Mouse (Mus musculus) layer of hippocampus, adult 11-12 months (tissue): Measurements from ENCODE around the gene Zbtb45.

Experiments used
- DNase-seq: peaks from one replicate; pipeline ENCODE4 v3.0.0; 2022; ENCODE audit warnings: low spot score

Zbtb45 gene

DNA sequence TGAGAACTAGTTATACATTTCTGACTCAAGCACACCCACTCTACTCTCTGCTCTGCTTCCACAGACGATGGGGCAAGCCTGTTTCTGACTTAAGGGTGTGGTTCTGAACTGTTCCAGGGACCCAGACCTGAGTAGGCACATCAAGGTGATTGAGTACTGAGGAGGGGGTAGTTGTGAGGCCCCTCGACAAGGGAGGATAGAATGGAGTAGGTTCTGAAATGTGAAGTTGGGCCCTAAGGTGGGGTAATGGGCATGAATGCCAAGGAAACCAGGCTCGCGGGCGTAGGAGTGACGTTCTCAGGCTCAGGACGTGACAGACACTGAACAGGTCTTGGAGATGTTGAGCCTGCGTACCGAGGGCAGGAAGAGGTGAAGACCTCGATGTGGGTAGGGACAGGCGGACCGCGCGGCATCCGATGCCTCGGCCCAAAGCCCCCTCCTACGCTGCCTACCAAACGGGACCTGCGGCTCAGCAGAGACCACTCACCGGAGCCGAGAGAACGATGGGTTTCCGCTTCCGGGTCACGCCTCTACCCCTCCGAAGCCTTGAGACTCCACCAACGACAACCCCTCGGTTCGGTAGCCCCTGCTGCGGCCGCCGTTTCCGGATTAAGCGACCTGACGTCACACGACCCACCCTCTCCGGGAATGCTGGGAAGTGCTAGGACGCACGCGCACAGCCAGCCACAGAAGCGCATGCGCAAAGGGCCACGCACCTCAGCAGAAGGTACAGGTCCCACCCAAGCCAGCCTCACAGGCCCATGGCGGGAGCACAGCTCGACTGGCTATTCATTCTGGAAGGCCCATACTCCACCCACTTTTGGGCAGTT, 24.5 kb upstream of the Zbtb45 start, which contains the start of gene Chmp2a:
Chmp2a (minus strand) TSS at position 660 of the 830 bp plus-strand sequence.
- peak; percentile 98 for DNase-seq

DNA sequence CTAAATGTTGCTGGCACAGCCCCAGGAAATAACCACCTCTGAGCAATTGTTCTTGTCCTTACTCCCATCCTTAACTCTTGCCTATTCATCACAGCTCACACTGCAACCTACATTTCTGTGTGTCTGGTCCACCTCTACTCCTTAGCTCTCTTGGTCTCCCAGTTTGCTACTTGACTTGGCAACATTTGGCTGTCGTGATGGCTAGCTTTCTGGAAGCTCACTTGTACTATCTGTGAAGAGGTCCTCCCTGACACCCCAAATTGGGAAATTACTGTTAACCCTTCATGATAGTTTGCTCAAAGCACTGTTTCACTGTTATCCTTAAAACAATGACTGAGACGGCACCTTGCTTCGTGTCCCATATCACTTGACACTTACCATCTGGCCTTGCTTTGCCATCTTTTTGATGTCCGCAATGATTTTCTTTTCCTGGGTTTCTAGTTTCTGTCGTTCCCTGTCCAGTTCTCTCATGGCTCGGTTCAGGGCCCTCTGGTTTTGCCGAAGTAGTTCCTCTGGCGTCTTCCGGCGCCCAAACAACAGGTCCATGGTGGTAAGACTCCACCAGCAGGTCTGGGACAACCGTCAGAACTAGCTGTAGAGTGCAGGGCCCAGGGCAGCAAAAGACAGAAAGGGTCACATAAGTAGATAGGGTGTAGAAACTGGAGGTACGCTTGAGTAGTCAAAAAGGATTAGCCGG, 23.8 kb upstream of the Zbtb45 start:
- DNase-seq, result no peak

DNA sequence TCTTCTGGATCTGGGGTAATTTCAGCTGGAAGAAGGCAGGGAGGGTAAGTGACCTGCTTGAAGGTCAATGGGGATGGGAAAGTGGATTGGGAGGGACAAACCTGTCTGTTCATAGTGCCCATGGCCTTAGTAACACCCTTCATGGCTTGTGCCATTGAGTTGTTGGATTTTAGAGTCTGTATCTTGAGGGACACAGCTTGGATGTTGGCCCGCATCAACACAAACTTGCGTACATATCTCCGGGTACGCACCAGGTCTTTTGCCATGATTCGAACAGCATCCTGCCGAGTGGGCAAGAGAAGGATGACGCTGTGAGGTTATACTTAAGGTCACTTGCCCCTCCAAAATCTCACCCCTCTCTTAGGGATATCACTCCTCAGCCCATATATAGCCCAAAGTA, 22.7 kb upstream of the Zbtb45 start:
- no peak for DNase-seq

DNA sequence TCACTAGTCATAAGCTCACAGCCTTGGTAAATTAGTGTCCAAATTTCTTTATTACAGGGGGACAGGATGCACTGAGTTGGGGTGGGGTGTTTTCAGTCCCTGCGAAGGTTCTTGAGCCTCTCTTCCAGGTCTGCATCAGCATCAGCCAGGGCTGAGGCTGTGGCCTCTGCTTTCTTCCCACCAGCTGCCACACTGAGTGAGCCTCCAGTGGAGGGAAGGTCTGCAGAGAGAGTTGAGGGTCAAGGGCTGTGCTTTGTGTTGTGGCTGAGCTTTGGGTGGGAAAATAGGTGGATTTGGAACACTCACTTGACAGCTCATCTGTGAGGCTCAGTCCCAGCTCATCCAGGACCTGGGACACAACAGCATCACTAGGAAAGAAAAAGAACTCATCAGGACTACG, 22.1 kb upstream of the Zbtb45 start:
- DNase-seq, result no peak

DNA sequence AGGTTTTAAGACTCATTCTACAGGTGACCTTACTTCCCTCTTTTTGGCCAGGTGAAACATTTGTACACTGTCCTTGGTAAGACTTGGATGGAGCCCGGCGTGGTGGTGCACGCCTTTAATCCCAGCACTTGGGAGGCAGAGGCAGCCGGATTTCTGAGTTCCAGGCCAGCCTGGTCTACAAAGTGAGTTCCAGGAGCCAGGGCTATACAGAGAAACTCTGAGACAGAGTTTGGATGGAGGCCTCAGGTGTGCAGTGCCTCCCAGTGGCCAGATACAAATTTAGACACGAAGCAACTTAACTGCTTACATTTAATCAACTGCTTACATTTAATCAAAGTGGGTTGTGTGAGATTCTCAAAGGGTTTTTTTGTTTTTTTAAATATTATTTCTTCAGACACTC, 21.2 kb upstream of the Zbtb45 start:
- no peak for DNase-seq

DNA sequence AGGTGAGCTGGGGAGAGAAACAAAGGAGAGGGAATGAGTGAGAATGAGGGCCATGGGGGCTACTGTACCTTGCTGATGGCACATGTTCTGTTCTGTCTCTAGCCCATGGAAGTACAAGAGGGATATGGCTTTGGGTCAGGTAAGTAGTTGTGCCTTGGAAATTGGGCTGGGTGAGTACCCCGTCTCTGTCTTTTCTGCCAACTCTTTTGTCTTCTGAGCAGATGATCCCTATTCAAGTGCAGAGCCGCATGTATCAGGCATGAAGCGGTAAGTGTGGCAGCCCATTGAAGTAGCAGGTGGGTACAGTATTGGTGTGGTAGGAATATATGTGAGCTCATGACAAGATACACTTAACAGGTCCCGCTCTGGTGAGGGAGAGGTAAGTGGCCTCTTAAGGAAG, 19.2 kb upstream of the Zbtb45 start:
- no peak for DNase-seq

DNA sequence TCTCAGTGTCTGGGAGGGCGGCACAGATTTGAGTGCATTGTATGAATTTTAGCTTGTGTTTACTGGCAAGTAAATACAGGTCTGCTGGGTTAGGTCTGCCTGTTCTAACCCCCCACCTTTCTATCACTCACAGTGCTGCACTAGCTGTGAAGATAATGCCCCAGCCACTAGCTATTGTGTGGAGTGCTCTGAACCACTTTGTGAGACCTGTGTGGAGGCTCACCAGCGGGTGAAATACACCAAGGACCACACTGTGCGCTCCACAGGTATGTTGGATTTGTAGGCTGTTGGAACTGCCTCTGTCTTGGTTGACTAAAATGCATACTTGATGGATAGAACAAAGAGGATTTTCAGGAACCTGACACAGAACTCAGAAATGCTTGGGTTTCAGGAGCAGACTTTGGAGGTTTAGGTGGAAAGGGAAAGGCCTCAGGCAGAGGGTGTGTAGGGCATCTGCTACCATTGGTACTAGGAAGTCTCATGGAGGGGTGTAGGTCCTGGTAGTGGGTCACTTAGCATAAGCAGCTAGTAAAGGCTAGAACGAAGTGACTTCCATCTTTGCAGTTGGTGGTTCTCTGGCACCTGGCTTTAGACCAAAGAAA, 15.8 kb upstream of the Zbtb45 start:
- DNase-seq, result no peak

DNA sequence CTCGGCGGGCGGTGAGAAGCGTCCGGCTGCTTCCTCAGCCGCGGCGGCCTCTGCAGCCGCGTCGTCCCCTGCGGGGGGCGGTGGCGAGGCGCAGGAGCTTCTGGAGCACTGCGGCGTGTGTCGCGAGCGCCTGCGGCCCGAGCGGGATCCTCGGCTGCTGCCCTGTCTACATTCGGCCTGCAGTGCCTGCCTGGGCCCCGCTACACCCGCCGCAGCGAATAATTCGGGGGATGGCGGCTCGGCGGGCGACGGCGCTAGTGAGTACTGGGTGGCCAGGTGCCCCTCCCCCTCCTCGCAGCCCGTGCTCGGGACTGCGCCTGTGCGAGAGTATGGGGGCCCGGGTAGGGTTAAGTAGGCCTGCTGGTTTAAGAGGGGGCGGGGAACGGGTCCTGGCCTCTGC, 15.0 kb upstream of the Zbtb45 start:
- DNase-seq, result peak; percentile 86

DNA sequence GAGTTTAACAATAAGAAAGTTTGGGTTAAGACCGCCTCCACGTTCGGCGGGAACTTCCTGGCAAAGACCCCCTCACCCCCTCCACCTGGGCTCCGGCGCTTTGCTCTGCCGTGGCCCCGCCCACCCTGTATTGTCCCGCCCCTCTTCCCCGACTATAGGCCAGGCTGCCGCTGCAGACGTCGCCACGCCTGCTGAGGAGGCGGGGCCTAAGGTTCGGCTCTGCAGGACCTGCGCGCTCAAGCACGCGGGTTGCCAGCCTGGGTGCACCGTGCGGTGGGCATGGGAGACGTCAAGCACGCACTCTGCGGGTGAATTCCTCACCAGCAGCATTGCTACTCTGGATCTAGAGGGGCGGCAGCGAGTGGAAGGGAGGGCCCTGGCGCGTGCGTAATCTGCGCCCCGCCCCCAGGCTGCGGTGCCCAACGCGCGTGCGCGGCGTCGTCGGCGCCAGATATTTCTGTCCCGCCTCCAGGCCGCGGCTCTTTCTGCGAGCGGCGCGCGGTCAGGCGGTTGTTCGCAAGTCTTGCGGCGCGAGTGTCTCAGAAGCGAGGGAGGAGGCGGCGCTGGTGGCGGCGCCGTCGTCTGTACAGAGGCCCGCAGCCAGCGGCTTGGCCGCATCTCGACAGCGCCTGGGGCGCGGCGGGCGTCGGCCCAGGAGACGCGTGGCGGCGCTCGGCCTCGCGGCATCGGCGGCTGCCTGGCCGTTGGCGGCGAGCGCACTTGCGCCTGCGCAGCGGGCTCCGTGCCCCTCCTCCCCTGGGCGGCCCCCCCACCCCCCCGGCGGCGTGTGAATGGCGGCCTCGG, 14.3 kb upstream of the Zbtb45 start:
- DNase-seq, result peak; percentile 94

DNA sequence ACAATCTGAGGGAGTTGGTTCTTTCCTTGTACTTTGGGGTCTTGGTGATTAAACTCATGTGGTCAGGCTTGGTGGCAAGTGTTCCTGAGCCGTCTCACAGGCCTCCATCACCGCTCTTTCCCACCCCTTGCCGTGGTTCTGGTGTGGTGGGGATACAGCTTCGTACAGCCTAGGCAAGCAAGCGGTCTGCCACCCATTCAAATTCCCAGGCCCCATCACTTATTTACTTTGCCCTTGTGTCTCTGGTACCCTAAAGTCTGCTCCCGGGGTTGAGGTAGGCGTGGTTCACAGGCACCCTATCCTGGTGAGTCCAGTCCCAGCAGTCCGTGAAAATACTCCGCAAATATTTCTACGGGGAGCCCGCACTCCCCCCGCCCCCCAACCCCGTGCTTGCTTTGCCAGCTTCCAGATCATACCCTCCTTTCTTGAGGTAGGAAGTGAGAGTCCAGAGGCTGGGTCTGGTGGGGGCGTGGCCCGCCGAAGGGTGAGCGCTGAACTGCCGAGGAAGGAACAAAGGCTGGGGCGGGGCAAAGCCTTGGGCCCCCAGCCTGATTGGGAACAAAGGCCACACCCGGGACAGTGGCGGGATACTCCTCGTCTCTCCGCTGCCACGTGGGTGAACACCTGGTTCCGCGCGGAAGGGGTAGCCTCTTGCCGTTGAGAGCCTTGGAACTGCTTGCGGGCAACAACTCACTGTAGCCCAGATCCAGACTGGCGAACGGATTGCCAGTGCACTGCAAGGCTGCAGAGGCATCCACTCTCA, 13.1 kb upstream of the Zbtb45 start:
- no peak for DNase-seq

DNA sequence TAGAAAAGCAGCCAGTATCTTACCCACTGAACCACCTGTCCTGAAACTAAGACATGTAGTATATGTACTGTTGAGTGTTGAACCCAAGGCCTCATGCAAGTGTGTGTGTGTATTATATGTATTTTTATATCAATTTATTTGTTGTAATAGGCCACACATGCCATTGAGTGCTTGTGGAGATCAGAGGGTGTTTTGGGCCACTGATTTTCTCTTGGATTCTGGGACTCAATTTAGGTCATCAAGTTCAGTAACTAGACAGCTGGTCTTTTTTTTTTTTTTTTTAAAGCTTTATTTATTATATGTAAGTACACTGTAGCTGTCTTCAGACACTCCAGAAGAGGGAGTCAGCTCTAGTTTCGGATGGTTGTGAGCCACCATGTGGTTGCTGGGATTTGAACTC, 5.4 kb upstream of the Zbtb45 start:
- no peak for DNase-seq

DNA sequence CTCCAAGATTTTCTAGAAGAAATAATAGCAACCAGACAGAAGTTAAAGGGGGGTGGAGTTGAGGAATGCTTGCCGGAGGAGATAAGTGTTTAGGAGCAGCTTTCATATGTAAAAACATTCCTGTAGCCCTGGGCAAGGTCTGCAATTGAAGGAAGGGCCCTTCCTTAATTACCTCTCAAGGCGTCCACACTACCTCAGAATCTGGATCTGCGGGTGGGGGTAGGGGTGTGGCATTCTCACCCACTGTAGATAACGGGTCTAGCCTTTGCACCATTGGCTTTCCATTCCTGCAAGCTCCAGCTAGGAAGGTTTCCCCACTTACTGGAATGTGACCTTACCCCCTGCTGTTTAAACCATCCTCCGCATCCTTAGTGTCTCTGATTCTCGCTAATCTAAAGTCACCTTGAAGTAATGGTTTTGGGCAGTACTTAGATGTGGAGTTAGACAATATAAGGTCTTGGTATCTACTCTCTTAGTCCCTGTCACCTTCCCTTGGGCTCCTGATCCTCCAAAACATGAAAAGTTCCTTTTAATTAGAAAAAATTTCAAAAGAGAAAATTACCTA, 4.5 kb upstream of the Zbtb45 start:
- DNase-seq, result no peak

DNA sequence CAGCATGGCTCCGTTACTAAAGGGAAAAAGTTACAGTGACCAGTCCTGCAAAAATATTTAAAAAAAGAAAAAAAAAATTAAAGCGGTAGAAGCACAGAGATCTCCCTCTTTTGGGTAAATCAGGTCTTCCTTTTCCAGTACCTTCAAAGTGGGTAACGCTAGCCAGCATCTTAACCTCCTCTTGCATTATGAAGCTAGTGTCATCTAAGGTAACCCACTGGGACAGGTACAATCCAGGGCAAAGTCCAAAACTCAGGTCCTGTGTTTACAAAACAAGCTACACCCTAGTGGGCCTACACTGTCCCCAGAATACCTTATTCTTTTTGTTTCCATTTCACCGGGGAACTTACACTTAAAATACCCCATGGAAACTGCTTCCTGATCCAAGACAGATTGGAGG, 3.8 kb upstream of the Zbtb45 start:
- DNase-seq, result no peak

DNA sequence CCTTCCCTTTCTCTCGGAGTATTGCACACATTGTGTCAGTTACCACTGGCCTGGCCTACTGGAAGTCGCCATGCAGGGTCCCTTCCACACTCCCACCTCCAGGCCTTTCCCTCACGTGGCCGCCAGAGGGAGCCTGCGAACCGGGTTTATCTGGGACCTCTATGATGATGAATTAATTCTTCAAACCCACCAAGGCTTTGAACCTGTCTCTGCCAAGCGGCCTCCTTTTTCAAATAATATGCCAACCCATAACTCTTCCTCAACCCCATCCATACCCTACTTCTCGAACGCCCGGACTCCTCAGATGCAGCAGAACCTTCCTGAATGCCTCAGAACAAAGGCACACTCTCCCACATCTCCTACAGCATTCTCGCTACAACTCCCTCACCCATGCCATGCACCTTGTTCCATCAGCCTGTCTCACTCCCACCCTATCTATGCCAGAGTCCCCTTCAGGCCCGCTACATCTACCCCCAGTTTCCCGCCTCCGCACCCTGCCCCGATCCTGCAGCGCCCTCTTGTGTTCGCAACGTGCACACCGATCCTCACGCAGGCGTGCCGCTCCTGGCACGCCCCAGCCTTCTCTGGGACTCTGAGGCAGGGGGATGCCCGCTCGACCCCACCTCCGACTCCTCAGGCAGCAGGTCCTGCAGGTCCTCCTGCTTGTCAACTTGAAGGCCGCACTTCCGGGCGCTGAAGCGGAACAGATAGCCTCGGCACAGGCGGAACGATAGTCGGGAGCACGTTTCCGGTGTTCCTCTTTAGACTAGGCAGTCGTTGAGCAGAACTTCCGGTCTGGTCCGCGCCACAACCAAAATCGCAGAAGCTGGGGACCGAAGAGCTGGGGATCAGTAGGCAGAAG, 460 bp downstream of the Zbtb45 start:
- peak; percentile 96 for DNase-seq

DNA sequence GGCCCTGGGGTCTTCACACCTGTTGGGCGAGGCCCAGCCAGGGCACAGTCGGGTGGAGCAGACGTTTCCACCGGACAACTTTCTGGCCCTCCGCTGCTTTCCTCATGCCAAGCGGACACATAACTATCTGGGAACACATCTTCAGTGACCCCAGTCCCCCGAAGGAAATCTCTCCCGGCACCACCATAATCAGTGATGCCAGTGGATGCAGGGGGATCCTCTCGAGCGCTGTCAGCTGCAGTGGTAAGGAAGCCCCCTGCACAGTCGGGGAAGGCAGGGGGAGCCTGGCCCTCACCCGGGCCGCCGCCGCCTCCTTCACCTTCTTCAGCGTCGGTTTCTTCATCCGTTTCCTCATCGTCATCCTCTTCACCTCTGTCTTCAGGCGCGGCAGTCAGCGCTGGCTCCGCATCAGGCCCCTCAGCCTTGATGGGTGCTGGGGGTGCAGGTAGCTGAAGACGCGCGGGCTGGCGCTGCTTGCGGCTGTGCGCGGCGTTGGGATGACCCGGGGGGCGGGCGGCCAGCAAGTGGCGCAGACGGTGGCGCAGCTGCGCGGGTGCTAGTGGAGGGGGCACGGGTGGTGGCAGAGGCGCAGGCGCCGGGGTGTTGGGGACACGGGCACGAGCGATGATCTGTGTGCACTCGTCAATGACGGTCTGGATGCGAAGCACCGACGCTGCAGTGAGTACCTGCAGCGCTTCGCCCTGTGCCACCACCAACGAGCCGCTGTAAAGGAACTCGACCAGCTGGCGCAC, 2.3 kb downstream of the Zbtb45 start:
- peak; percentile 12 for DNase-seq

DNA sequence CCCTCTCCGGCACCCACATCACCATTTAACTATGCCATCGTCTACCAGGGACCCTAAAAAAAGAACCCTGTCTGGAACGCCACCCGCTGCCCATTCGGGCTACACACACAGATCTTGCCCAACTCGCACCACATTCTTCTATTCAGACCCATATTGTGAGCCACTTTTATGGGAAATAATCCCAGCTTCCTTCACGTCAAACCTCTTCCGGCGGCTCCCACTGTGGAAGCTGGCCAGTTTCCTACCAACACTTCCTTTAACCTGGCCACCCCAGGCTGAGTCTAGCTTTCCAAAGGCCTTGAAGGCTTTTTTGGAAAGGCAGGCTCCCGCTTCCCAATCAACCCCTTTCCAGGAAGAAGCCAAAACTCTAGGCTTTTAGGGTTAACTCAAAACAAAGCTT, 3.3 kb downstream of the Zbtb45 start:
- DNase-seq, result no peak

DNA sequence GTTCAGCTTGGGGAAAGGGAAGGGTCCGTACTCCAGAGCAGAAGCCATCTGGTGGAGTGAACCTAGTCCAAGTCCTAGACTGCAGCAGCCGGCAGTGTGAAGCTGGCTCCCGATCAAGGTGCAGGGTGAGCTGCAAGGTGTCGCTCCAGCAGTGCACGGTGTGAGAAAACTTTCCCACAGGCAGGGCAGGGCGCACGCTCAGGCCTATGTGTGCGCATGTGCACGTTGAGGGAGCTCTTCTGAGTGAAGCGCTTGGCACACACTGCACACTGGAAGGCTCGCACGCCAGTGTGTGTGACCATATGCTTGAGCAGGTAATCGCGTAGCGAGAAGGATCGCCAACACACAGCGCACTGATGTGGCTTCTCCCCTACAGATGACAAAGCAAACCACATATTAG, 3.8 kb downstream of the Zbtb45 start:
- no peak for DNase-seq

DNA sequence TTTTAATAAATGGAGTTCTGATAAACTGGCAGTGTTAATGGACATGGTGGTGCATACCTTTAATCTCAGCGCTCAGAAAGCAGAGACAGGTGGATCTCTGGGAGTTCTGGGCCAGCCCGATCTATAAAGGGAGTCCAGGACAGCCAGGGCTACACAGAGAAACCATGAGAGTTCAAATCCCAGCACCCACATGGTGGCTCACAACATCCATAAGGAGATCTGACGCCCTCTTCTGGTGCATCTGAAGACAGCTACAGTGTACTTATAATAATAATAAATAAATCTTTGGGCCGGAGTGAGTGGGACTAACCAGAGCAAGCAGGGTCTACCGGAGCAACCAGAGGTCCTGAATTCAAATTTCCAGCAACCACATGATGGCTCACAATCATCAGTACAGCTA, 6.5 kb downstream of the Zbtb45 start:
- DNase-seq, result no peak

DNA sequence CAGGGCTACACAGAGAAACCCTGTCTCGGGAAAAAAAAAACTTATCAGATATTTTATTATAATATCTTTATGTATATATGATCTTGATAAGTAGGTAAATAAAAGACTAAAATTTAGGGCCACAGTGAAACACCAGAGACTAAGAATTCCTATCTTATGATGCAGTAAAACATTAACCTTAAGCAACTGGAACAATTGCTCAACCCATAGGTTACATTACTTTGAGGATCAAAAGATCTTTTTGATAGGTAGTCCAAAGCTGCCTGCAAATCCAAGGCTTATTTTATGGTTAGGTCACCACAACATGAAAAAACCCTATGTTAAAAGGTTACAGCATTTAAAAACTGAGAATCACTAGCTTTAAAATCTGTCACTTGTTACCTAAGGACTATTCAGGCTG, 8.2 kb downstream of the Zbtb45 start:
- DNase-seq, result no peak

DNA sequence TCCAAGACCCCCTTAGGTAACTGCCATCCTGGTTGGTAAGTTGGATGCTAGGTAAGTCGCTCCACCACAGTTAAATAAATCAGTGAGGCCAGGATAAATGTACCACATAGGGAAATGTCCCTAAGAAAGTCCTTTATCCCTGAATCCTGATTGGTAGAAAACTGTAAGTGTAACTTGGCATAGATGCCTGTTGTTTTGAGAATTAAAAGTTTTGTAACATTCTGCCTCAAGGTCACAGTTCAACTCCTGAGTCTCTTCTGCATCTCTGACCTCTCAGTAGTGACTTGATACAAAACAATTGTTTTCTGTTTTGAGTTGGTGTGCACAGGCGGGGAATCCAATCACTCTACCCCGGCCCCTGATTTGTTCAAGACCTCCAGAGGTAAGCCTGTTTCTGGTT, 11.0 kb downstream of the Zbtb45 start, which contains the start of gene Trim28:
Trim28 (plus strand) TSS at position 264 of the 400 bp plus-strand sequence.
- no peak for DNase-seq
